Mouse (Mus musculus): Measurements from ENCODE around the gene Iqcb1. TPM values are rescaled to one million over a fixed set of nuclear protein-coding genes. Genes with fewer than 3 reads are reported as not detected.
A peak's percentile ranks its signal among the peaks of the same experiment; 100 is the strongest.
"Not testable (repeated sequence)": the region's sequence is repeated elsewhere in the genome, so short reads cannot be mapped to it uniquely, and the experiment has no call there.

The Iqcb1 gene
- polyA plus RNA-seq, 1 experiment from 2014 or later, result 40.0 TPM

- H3K36me3 ChIP-seq (ENCODE audit: control insufficient read depth, insufficient read depth, low read length), result no peaks in the 10 kb centered on the region
- no peak for ATAC-seq (ENCODE audit: low FRiP score, low TSS enrichment)
- H3K9me3 ChIP-seq (ENCODE audit: control insufficient read depth, low read length), result no peaks in the 10 kb centered on the region
- H3K27me3 ChIP-seq (ENCODE audit: control insufficient read depth, insufficient read depth, low read length), result no peaks in the 10 kb centered on the region
- H3K27ac ChIP-seq (ENCODE audit: low read depth, low read length), result no peak overlapping the region
- H3K4me3 ChIP-seq (ENCODE audit: low read length), result no peak overlapping the region
- H3K4me1 ChIP-seq (ENCODE audit: control insufficient read depth, insufficient read depth, low read length), result no peaks in the 10 kb centered on the region
- no peak overlapping the region for H3K4me2 ChIP-seq (replicated peaks; ENCODE audit: low read depth, low read length)
- 62% methylated on average over 3 of the region's 3 CpGs for WGBS
- no peak overlapping the region for H3K9ac ChIP-seq (ENCODE audit: low read depth, low read length)
Measured at GRCm38 (mm10) chr16:36813680-36814079, 14.5 kb upstream of the Iqcb1 start.

GRCm38 (mm10) chr16:36816916-36817315 lies 11.3 kb upstream of the Iqcb1 start:
- Histone ChIP-seq H3K9ac (ENCODE audit: low read depth, low read length) (no peak overlapping the region), H3K9me3 (ENCODE audit: control insufficient read depth, low read length) (no peaks in the 10 kb centered on the region), H3K27ac (ENCODE audit: low read depth, low read length) (no peak overlapping the region), H3K27me3 (ENCODE audit: control insufficient read depth, insufficient read depth, low read length) (no peaks in the 10 kb centered on the region), H3K36me3 (ENCODE audit: control insufficient read depth, insufficient read depth, low read length) (no peaks in the 10 kb centered on the region), H3K4me2 (replicated peaks; ENCODE audit: low read depth, low read length) (no peak overlapping the region), H3K4me1 (ENCODE audit: control insufficient read depth, insufficient read depth, low read length) (0 out of 2 replicates have a peak, but pooled peaks cover 5% of the 10 kb centered on the region), H3K4me3 (ENCODE audit: low read length) (no peak overlapping the region)
- peak; percentile 22; the same call in 1 of the 2 replicates for ATAC-seq (ENCODE audit: low FRiP score, low TSS enrichment)

- Histone ChIP-seq H3K4me1 (ENCODE audit: control insufficient read depth, insufficient read depth, low read length) (0 out of 2 replicates have a peak, but pooled peaks cover 5% of the 10 kb centered on the region), H3K9me3 (ENCODE audit: control insufficient read depth, low read length) (no peaks in the 10 kb centered on the region), H3K36me3 (ENCODE audit: control insufficient read depth, insufficient read depth, low read length) (no peaks in the 10 kb centered on the region), H3K4me3 (ENCODE audit: low read length) (no peak overlapping the region), H3K9ac (ENCODE audit: low read depth, low read length) (no peak overlapping the region), H3K4me2 (replicated peaks; ENCODE audit: low read depth, low read length) (no peak overlapping the region), H3K27me3 (ENCODE audit: control insufficient read depth, insufficient read depth, low read length) (no peaks in the 10 kb centered on the region), H3K27ac (ENCODE audit: low read depth, low read length) (no peak overlapping the region)
- peak; percentile 88 for ATAC-seq (ENCODE audit: low FRiP score, low TSS enrichment)
- WGBS, result 18% methylated on average over 7 of the region's 7 CpGs
Measured at GRCm38 (mm10) chr16:36817321-36817926, 10.8 kb upstream of the Iqcb1 start.

- no peaks in the 10 kb centered on the region for H3K27me3 ChIP-seq (ENCODE audit: control insufficient read depth, insufficient read depth, low read length)
- 88% methylated on average over 6 of the region's 6 CpGs for WGBS
- no peak overlapping the region for H3K4me3 ChIP-seq (ENCODE audit: low read length)
- ATAC-seq (ENCODE audit: low FRiP score, low TSS enrichment), result no peak
- H3K4me2 ChIP-seq (replicated peaks; ENCODE audit: low read depth, low read length), result no peak overlapping the region
- H3K36me3 ChIP-seq (ENCODE audit: control insufficient read depth, insufficient read depth, low read length), result no peaks in the 10 kb centered on the region
- no peaks in the 10 kb centered on the region for H3K9me3 ChIP-seq (ENCODE audit: control insufficient read depth, low read length)
- no peak overlapping the region for H3K9ac ChIP-seq (ENCODE audit: low read depth, low read length)
- H3K27ac ChIP-seq (ENCODE audit: low read depth, low read length), result no peak overlapping the region
- 0 out of 2 replicates have a peak, but pooled peaks cover 5% of the 10 kb centered on the region for H3K4me1 ChIP-seq (ENCODE audit: control insufficient read depth, insufficient read depth, low read length)
Measured at GRCm38 (mm10) chr16:36820016-36820415, 8.2 kb upstream of the Iqcb1 start.

- 0 out of 2 replicates have a peak, but pooled peaks cover 5% of the 10 kb centered on the region for H3K4me1 ChIP-seq (ENCODE audit: control insufficient read depth, insufficient read depth, low read length)
- H3K27me3 ChIP-seq (ENCODE audit: control insufficient read depth, insufficient read depth, low read length), result no peaks in the 10 kb centered on the region
- no peak overlapping the region for H3K4me2 ChIP-seq (replicated peaks; ENCODE audit: low read depth, low read length)
- H3K9ac ChIP-seq (ENCODE audit: low read depth, low read length), result no peak overlapping the region
- ATAC-seq (ENCODE audit: low FRiP score, low TSS enrichment), result no peak
- H3K9me3 ChIP-seq (ENCODE audit: control insufficient read depth, low read length), result no peaks in the 10 kb centered on the region
- WGBS, result 76% methylated on average over 3 of the region's 3 CpGs
- no peak overlapping the region for H3K27ac ChIP-seq (ENCODE audit: low read depth, low read length)
- H3K36me3 ChIP-seq (ENCODE audit: control insufficient read depth, insufficient read depth, low read length), result no peaks in the 10 kb centered on the region
- H3K4me3 ChIP-seq (ENCODE audit: low read length), result no peak overlapping the region
Measured at GRCm38 (mm10) chr16:36820747-36821146, 7.4 kb upstream of the Iqcb1 start.

GRCm38 (mm10) chr16:36821474-36821873 lies 6.7 kb upstream of the Iqcb1 start:
- Histone ChIP-seq H3K9me3 (ENCODE audit: control insufficient read depth, low read length) (no peaks in the 10 kb centered on the region), H3K4me1 (ENCODE audit: control insufficient read depth, insufficient read depth, low read length) (0 out of 2 replicates have a peak, but pooled peaks cover 5% of the 10 kb centered on the region), H3K4me3 (ENCODE audit: low read length) (no peak overlapping the region), H3K36me3 (ENCODE audit: control insufficient read depth, insufficient read depth, low read length) (no peaks in the 10 kb centered on the region), H3K9ac (ENCODE audit: low read depth, low read length) (no peak overlapping the region), H3K27me3 (ENCODE audit: control insufficient read depth, insufficient read depth, low read length) (no peaks in the 10 kb centered on the region), H3K4me2 (replicated peaks; ENCODE audit: low read depth, low read length) (no peak overlapping the region), H3K27ac (ENCODE audit: low read depth, low read length) (no peak overlapping the region)
- 6% methylated on average over 3 of the region's 3 CpGs for WGBS
- ATAC-seq (ENCODE audit: low FRiP score, low TSS enrichment), result peak; percentile 84

- no peaks in the 10 kb centered on the region for H3K4me1 ChIP-seq (ENCODE audit: control insufficient read depth, insufficient read depth, low read length)
- ATAC-seq (ENCODE audit: low FRiP score, low TSS enrichment), result peak; percentile 34; the same call in 1 of the 2 replicates
- peak overlapping the region; percentile 68 for H3K4me2 ChIP-seq (replicated peaks; ENCODE audit: low read depth, low read length)
- H3K27me3 ChIP-seq (ENCODE audit: control insufficient read depth, insufficient read depth, low read length), result no peaks in the 10 kb centered on the region
- H3K4me3 ChIP-seq (ENCODE audit: low read length), result peak overlapping the region; percentile 78
- H3K27ac ChIP-seq (ENCODE audit: low read depth, low read length), result no peak overlapping the region
- H3K36me3 ChIP-seq (ENCODE audit: control insufficient read depth, insufficient read depth, low read length), result no peaks in the 10 kb centered on the region
- H3K9me3 ChIP-seq (ENCODE audit: control insufficient read depth, low read length), result no peaks in the 10 kb centered on the region
- WGBS, result 5% methylated on average over 11 of the region's 11 CpGs
- peak overlapping the region; percentile 76 for H3K9ac ChIP-seq (ENCODE audit: low read depth, low read length)
Measured at GRCm38 (mm10) chr16:36827611-36828053, 553 bp upstream of the Iqcb1 start.

- H3K27me3 ChIP-seq (ENCODE audit: control insufficient read depth, insufficient read depth, low read length), result no peaks in the 10 kb centered on the region
- peak overlapping the region; percentile 78 for H3K4me3 ChIP-seq (ENCODE audit: low read length)
- ATAC-seq (ENCODE audit: low FRiP score, low TSS enrichment), result 0 out of 2 replicates have a peak, but pooled peaks have one; percentile 17
- peak overlapping the region; percentile 68 for H3K4me2 ChIP-seq (replicated peaks; ENCODE audit: low read depth, low read length)
- H3K27ac ChIP-seq (ENCODE audit: low read depth, low read length), result no peak overlapping the region
- H3K4me1 ChIP-seq (ENCODE audit: control insufficient read depth, insufficient read depth, low read length), result no peaks in the 10 kb centered on the region
- no peaks in the 10 kb centered on the region for H3K36me3 ChIP-seq (ENCODE audit: control insufficient read depth, insufficient read depth, low read length)
- 4% methylated on average over 11 of the region's 11 CpGs for WGBS
- H3K9ac ChIP-seq (ENCODE audit: low read depth, low read length), result peak overlapping the region; percentile 76
- no peaks in the 10 kb centered on the region for H3K9me3 ChIP-seq (ENCODE audit: control insufficient read depth, low read length)
Measured at GRCm38 (mm10) chr16:36828820-36829219, 635 bp downstream of the Iqcb1 start.

GRCm38 (mm10) chr16:36846894-36847293 lies 18.7 kb downstream of the Iqcb1 start:
- H3K4me2 ChIP-seq (replicated peaks; ENCODE audit: low read depth, low read length); ATAC-seq (ENCODE audit: low FRiP score, low TSS enrichment); H3K4me3 ChIP-seq (ENCODE audit: low read length); H3K27ac ChIP-seq (ENCODE audit: low read depth, low read length); H3K4me1 ChIP-seq (ENCODE audit: control insufficient read depth, insufficient read depth, low read length); H3K27me3 ChIP-seq (ENCODE audit: control insufficient read depth, insufficient read depth, low read length); H3K9me3 ChIP-seq (ENCODE audit: control insufficient read depth, low read length); H3K9ac ChIP-seq (ENCODE audit: low read depth, low read length): not testable (repeated sequence)
- H3K36me3 ChIP-seq (ENCODE audit: control insufficient read depth, insufficient read depth, low read length), result peaks cover 27% of the 10 kb centered on the region
- 93% methylated on average over 1 of the region's 1 CpGs for WGBS
